Mouse (Mus musculus) embryonic facial prominence, embryonic 14.5 days (tissue): Measurements from ENCODE around the gene Defb41. TPM values are rescaled to one million over a fixed set of nuclear protein-coding genes. Genes with fewer than 3 reads are reported as not detected.

Experiments
- ATAC-seq: fragments of 200-750 bp; cut with Nextera tagmentation; 2 replicates; pipeline ENCODE4 v1.8.0; 2017; ENCODE audit warnings: low read depth, moderate number of reproducible peaks, moderate TSS enrichment
- DNase-seq: peaks from one replicate; pipeline ENCODE4 v3.0.0-alpha.2; 2015; ENCODE audit warnings: low spot score
- H3K27ac ChIP-seq: fragments of 300-500 bp; sonication (generic); replicated peaks from 2 replicates; pipeline ENCODE4 v1.5.1; 2014; ENCODE audit warnings: low read depth, mild to moderate bottlenecking, low read length, moderate library complexity
- H3K27me3 ChIP-seq: fragments of 300-500 bp; sonication (generic); replicated peaks from 2 replicates; pipeline ENCODE4 v1.6.1; 2014; ENCODE audit warnings: low read length; ENCODE audit not compliant: control insufficient read depth, insufficient read depth
- H3K36me3 ChIP-seq: fragments of 300-500 bp; sonication (generic); 2 replicates; pipeline ENCODE4 v1.6.1; 2014; ENCODE audit warnings: low read length, mixed read lengths; ENCODE audit not compliant: control insufficient read depth, insufficient read depth
- H3K4me1 ChIP-seq: fragments of 300-500 bp; sonication (generic); 2 replicates; pipeline ENCODE4 v1.6.1; 2014; ENCODE audit warnings: antibody characterized with exemption, low read length; ENCODE audit not compliant: control insufficient read depth, insufficient read depth
- H3K4me2 ChIP-seq: fragments of 300-500 bp; sonication (generic); 2 replicates; pipeline ENCODE4 v1.6.1; 2014; ENCODE audit warnings: low read depth, mild to moderate bottlenecking, low read length, moderate library complexity, mixed read lengths
- H3K4me3 ChIP-seq: fragments of 300-500 bp; sonication (generic); 2 replicates; pipeline ENCODE4 v1.5.1; 2014; ENCODE audit warnings: low read depth, mild to moderate bottlenecking, low read length
- H3K9ac ChIP-seq: fragments of 300-500 bp; sonication (generic); 2 replicates; pipeline ENCODE4 v1.6.1; 2014; ENCODE audit warnings: low read depth, mild to moderate bottlenecking, low read length, moderate library complexity, mixed read lengths
- H3K9me3 ChIP-seq: fragments of 300-500 bp; sonication (generic); 2 replicates; pipeline ENCODE4 v1.6.1; 2016; ENCODE audit warnings: low read length; ENCODE audit not compliant: control insufficient read depth
- WGBS: fragments of 180-500 bp; shearing (Covaris S2); extraction: QIAGEN DNeasy Blood & Tissue Kit; methylation state at CpG from one replicate; pipeline ENCODE4 v1.1.7; 2014; 5-methylcytosine and 5-hydroxymethylcytosine counted together
- polyA plus RNA-seq: library from polyadenylated mRNA; unstranded; fragments of >200 nt; fragmentation: Nextera tagmentation; extraction: Ambion mirVana; gene quantifications from 2 replicates; pipeline ENCODE4 v1.2.1, GENCODE M21; 2014

The Defb41 gene
- not detected in 2 replicates for polyA plus RNA-seq

- DNase-seq (no peak), ATAC-seq (no peak)
- no peak within 1 kb of the TSS for H3K27ac ChIP-seq
- H3K9me3 ChIP-seq, result no peaks in the 10 kb centered on the region
- no peaks in the 10 kb centered on the region for H3K27me3 ChIP-seq
- H3K4me2 ChIP-seq, result no peak within 1 kb of the TSS
- no peaks in the 10 kb centered on the region for H3K36me3 ChIP-seq
- no peak within 1 kb of the TSS for H3K4me3 ChIP-seq
- H3K4me1 ChIP-seq, result no peaks in the 10 kb centered on the region
- H3K9ac ChIP-seq, result no peak within 1 kb of the TSS
Measured at GRCm38 (mm10) chr1:18265038-18265437, at the start of gene Defb41. Defb41 (minus strand) TSS chr1:18265138.

DNA sequence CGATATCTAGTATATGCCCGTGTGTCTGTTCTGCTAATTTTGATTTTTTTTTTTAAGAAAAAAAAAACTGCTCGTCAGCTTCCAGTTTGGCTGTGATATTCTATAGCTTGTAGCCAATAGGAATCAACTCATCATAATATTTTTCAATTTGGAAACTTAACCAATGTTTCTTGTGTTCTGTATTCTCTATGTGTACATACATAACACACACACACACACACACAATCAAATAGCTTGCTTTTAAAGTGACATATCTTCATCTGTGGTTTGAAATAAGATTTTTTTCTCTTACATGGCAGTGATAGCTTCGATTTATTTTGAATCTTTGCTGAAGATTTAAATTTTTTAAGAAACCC, 43.5 kb upstream of the Defb41 start:
- Histone ChIP-seq H3K9ac (no peak overlapping the region), H3K27ac (no peak overlapping the region), H3K27me3 (no peaks in the 10 kb centered on the region), H3K9me3 (no peaks in the 10 kb centered on the region), H3K4me2 (no peak overlapping the region), H3K4me3 (no peak overlapping the region), H3K36me3 (no peaks in the 10 kb centered on the region), H3K4me1 (no peaks in the 10 kb centered on the region)
- ATAC-seq (no peak), DNase-seq (no peak)
- 82% methylated on average over 4 of the region's 4 CpGs for WGBS

- Histone ChIP-seq H3K9ac (no peak overlapping the region), H3K27ac (no peak overlapping the region), H3K36me3 (no peaks in the 10 kb centered on the region), H3K4me3 (no peak overlapping the region), H3K27me3 (no peaks in the 10 kb centered on the region), H3K4me2 (no peak overlapping the region), H3K4me1 (no peaks in the 10 kb centered on the region), H3K9me3 (no peaks in the 10 kb centered on the region)
- 74% methylated on average over 12 of the region's 12 CpGs for WGBS
- ATAC-seq (no peak), DNase-seq (no peak)
Measured at GRCm38 (mm10) chr1:18307545-18308473, 42.9 kb upstream of the Defb41 start.

- DNase-seq, result no peak
- Histone ChIP-seq H3K4me2 (no peak overlapping the region), H3K4me1 (no peaks in the 10 kb centered on the region), H3K36me3 (no peaks in the 10 kb centered on the region), H3K4me3 (no peak overlapping the region), H3K9me3 (no peaks in the 10 kb centered on the region), H3K27ac (no peak overlapping the region), H3K27me3 (no peaks in the 10 kb centered on the region), H3K9ac (no peak overlapping the region)
- ATAC-seq, result no peak
- WGBS, result 46% methylated on average over 4 of the region's 4 CpGs
Measured at GRCm38 (mm10) chr1:18292515-18292914, 27.6 kb upstream of the Defb41 start.

DNA sequence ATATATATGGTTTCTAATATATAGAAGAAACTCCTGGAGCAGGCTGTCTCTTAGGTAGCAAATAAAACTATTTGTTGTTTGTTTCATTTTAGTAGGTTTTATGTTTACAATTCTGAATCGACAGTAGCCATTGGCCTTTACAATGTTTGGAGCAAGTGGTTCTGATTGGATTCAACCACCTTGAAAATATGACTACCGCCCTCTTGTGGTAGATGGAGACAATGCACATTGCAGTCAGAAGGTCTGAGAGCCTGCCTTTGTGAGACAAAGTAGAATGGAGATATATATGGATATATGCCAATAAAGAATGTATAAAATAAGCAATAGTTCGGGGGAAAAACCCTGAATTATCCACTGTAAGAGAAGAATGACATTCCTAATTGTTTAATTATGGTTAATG, 23.9 kb upstream of the Defb41 start:
- Histone ChIP-seq H3K4me3 (no peak overlapping the region), H3K4me1 (no peaks in the 10 kb centered on the region), H3K4me2 (no peak overlapping the region), H3K36me3 (no peaks in the 10 kb centered on the region), H3K27ac (no peak overlapping the region), H3K27me3 (no peaks in the 10 kb centered on the region), H3K9ac (no peak overlapping the region), H3K9me3 (no peaks in the 10 kb centered on the region)
- DNase-seq, result no peak
- 41% methylated on average over 3 of the region's 3 CpGs for WGBS
- no peak for ATAC-seq

DNA sequence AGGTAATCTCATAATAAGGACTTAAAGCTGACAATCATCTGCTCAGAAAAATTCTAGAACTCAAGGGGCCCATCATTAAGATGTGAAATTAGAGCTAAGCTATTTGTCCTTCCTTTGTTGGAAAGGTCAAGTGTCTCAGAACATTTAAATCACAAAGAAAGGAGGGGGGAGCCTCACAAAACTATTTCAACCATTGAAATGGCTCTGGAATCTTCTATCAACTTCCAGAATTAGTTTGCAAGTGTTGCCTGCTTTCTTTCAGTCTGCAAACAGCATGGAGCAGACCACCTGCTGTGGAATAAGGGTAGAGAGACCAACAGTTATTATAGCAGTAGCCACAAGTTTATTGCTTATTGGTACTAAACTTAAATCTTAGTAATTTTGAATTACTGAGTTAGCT, 22.4 kb upstream of the Defb41 start:
- DNase-seq (no peak), ATAC-seq (no peak)
- no peak overlapping the region for H3K4me3 ChIP-seq
- peaks cover under 1% of the 10 kb centered on the region; the same call in 1 of the 2 replicates for H3K9me3 ChIP-seq
- H3K36me3 ChIP-seq, result no peaks in the 10 kb centered on the region
- H3K27me3 ChIP-seq, result no peaks in the 10 kb centered on the region
- no peak overlapping the region for H3K9ac ChIP-seq
- no peaks in the 10 kb centered on the region for H3K4me1 ChIP-seq
- H3K27ac ChIP-seq, result no peak overlapping the region
- no peak overlapping the region for H3K4me2 ChIP-seq

DNA sequence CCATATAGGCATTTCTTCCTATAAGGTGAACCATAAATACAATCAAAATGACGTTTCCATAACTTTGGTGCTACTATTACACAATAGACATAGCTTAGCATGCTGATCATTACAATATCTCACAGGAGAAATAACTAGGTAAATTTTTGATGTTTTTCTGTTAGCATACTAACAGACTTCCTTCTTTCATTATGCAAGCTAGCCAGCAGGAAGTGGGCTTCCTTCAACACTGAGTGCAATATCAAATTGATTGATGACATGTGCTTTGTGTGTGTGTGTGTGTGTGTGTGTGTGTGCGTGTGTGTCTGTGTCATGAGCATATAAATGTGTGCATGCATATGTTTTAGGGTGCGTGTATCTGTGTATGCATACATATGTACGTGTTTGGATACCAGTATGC, 6.2 kb upstream of the Defb41 start:
- ATAC-seq (no peak), DNase-seq (no peak)
- Histone ChIP-seq H3K27me3 (no peaks in the 10 kb centered on the region), H3K9ac (no peak overlapping the region), H3K4me2 (no peak overlapping the region), H3K4me3 (no peak overlapping the region), H3K36me3 (no peaks in the 10 kb centered on the region), H3K9me3 (no peaks in the 10 kb centered on the region), H3K27ac (no peak overlapping the region), H3K4me1 (no peaks in the 10 kb centered on the region)
- WGBS, result 86% methylated on average over 4 of the region's 4 CpGs

- no peak overlapping the region for H3K27ac ChIP-seq
- no peaks in the 10 kb centered on the region for H3K9me3 ChIP-seq
- H3K27me3 ChIP-seq, result no peaks in the 10 kb centered on the region
- ATAC-seq (no peak), DNase-seq (no peak)
- no peak overlapping the region for H3K4me3 ChIP-seq
- no peak overlapping the region for H3K9ac ChIP-seq
- no peaks in the 10 kb centered on the region for H3K36me3 ChIP-seq
- H3K4me2 ChIP-seq, result no peak overlapping the region
- WGBS, result 64% methylated on average over 5 of the region's 5 CpGs
- no peaks in the 10 kb centered on the region for H3K4me1 ChIP-seq
Measured at GRCm38 (mm10) chr1:18268845-18269244, 3.9 kb upstream of the Defb41 start.
